Mouse (Mus musculus) gonadal fat pad, adult 2 months (tissue): ENCODE measurements around the gene Gm2a. TPM values are rescaled to one million over a fixed set of nuclear protein-coding genes. Genes with fewer than 3 reads are reported as not detected.

Source experiments
- DNase-seq: peaks from one replicate; pipeline ENCODE4 v3.0.0-alpha.2; 2012; ENCODE audit warnings: low read depth
- polyA plus RNA-seq: library from polyadenylated mRNA; depleted of rRNA; stranded (reverse); fragments of >200 nt; gene quantifications from 2 replicates; pipeline ENCODE4 v1.2.3, GENCODE M21; 2012; rRNA removed

The Gm2a gene
- polyA plus RNA-seq, 1 experiment, result 87.2 TPM

- no peak for DNase-seq
Observed at GRCm38 (mm10) chr11:55131077-55131742, 33.3 kb downstream of the Gm2a start.

- DNase-seq, result no peak
Observed at GRCm38 (mm10) chr11:55131946-55132345, 34.0 kb downstream of the Gm2a start.

- DNase-seq, result no peak
Observed at GRCm38 (mm10) chr11:55133204-55133603, 35.3 kb downstream of the Gm2a start.

- no peak for DNase-seq
Observed at GRCm38 (mm10) chr11:55134407-55134806, 36.5 kb downstream of the Gm2a start.

GRCm38 (mm10) chr11:55134871-55135270 is 37.0 kb downstream of the Gm2a start:
- no peak for DNase-seq

GRCm38 (mm10) chr11:55136770-55137547 is 39.0 kb downstream of the Gm2a start:
- no peak for DNase-seq

- DNase-seq, result no peak
Observed at GRCm38 (mm10) chr11:55137646-55138045, 39.7 kb downstream of the Gm2a start.

- DNase-seq, result no peak
Observed at GRCm38 (mm10) chr11:55141502-55141901, 43.6 kb downstream of the Gm2a start.

GRCm38 (mm10) chr11:55144011-55144410 is 46.1 kb downstream of the Gm2a start:
- DNase-seq, result no peak

GRCm38 (mm10) chr11:55146855-55147254 is 48.9 kb downstream of the Gm2a start:
- DNase-seq, result no peak

- DNase-seq, result no peak
Observed at GRCm38 (mm10) chr11:55147423-55147822, 49.5 kb downstream of the Gm2a start.

GRCm38 (mm10) chr11:55148461-55148860 is 50.5 kb downstream of the Gm2a start:
- no peak for DNase-seq

GRCm38 (mm10) chr11:55151608-55152007 is 53.7 kb downstream of the Gm2a start, which contains the start of gene Slc36a3:
Slc36a3 (minus strand) TSS chr11:55151708.
- DNase-seq, result no peak

- no peak for DNase-seq
Observed at GRCm38 (mm10) chr11:55154398-55155069, 56.6 kb downstream of the Gm2a start.

GRCm38 (mm10) chr11:55155070-55155421 is 57.1 kb downstream of the Gm2a start:
- DNase-seq, result no peak

GRCm38 (mm10) chr11:55158785-55159359 is 61.0 kb downstream of the Gm2a start:
- no peak for DNase-seq

Other genes with a start within 250 kb of the Gm2a start
- 1.7 and 2.1 TPM in 2 replicates for gene Lyrm7, start 237.2 kb upstream of the Gm2a start, polyA plus RNA-seq
- 478 and 559 TPM in 2 replicates for gene Hint1, start 231.7 kb upstream of the Gm2a start, polyA plus RNA-seq
- 1,195 and 1,949 TPM in 2 replicates for gene Gpx3, start 195.7 kb upstream of the Gm2a start, polyA plus RNA-seq
- gene Tnip1, start 135.2 kb upstream of the Gm2a start, polyA plus RNA-seq, result 37.6 and 41.5 TPM in 2 replicates
- gene Anxa6, start 64.7 kb upstream of the Gm2a start, polyA plus RNA-seq, result 182 and 288 TPM in 2 replicates
- 7.0 and 7.9 TPM in 2 replicates for gene Ccdc69, start 20.0 kb upstream of the Gm2a start, polyA plus RNA-seq
- 0.12 and 0.16 TPM in 2 replicates for gene Slc36a3, start 53.6 kb downstream of the Gm2a start, polyA plus RNA-seq
- 74.9 and 138 TPM in 2 replicates for gene Slc36a2, start 87.0 kb downstream of the Gm2a start, polyA plus RNA-seq
- 9.0 and 9.8 TPM in 2 replicates for gene Slc36a1, start 106.2 kb downstream of the Gm2a start, polyA plus RNA-seq
- 1.4 and 1.6 TPM in 2 replicates for gene Fat2, start 238.4 kb downstream of the Gm2a start, polyA plus RNA-seq